Mouse (Mus musculus) bone marrow, adult 2 months (tissue): Measurements from ENCODE around the gene Fgf7.

Source experiments
- CTCF ChIP-seq: fragments of 200-500 bp; IDR thresholded peaks from 2 replicates; pipeline ENCODE4 v1.5.1; 2011; ENCODE audit warnings: low read length, control low read depth; ENCODE audit not compliant: control insufficient read depth, insufficient read depth
- POLR2A ChIP-seq: fragments of 200-500 bp; IDR thresholded peaks from 2 replicates; pipeline ENCODE4 v1.6.1; 2011; ENCODE audit warnings: low read depth, mild to moderate bottlenecking, control low read depth, low read length, borderline replicate concordance; ENCODE audit not compliant: control insufficient read depth

DNA sequence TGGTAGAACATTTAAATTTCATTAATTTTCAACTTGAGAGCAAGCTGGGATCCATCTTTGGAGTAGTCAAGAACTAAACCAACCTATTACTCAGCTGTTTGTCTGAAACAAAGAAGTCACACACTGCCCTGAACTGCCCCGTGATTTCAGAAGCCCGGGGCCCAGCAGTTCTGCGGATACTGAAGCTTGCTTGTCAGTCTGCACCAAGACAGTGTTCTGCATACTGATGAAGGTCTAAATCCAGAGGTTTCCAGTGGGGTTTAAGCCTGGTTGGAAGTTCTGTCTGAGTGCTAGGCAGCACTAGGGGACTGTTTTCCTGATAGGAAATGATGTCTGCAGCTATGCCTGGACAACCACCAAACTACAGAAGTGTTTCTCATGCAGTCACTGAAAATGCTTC is 8.2 kb downstream of the Fgf7 start:
- TF ChIP-seq CTCF (no peak), POLR2A (no peak)
